Mouse (Mus musculus): ENCODE measurements around the gene Krt4. TPM values are rescaled to one million over a fixed set of nuclear protein-coding genes. Genes with fewer than 3 reads are reported as not detected.

The Krt4 gene
- polyA plus RNA-seq, 1 experiment from 2014 or later = 557 TPM

DNA sequence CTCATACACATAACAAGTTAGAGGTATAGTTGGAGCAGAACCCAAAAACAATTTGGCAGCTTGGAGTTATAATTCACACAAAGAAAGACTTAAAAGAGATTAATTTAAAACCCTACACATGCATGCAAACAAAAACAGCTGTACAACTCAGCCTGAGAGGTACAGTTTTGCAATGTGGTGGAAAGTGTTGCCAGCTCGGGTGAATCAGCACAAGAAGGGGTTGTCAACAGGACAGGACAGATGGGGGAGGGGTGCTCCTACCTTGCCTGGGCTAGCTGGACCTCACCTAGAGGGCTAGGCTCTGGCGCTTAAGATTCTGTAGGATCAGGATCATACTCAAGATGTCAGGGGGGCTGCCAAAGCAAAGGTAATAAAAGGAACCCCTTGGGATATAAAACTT is 46.5 kb downstream of the Krt4 start:
- 49% methylated on average over 2 of the region's 2 CpGs for WGBS

GRCm38 (mm10) chr15:101874383-101874782 is 50.2 kb downstream of the Krt4 start:
- no peak for ATAC-seq (ENCODE audit: insufficient number of reproducible peaks, low FRiP score, low TSS enrichment, low read depth)
- WGBS = 83% methylated on average over 1 of the region's 1 CpGs
- Histone ChIP-seq H3K4me3 (no peak overlapping the region), H3K36me3 (no peaks in the 10 kb centered on the region), H3K27ac (no peak overlapping the region), H3K9me3 (no peaks in the 10 kb centered on the region), H3K27me3 (0 out of 2 replicates have a peak, but pooled peaks cover 5% of the 10 kb centered on the region), H3K4me2 (no peak overlapping the region), H3K4me1 (no peaks in the 10 kb centered on the region), H3K9ac (no peak overlapping the region)

More for the DNA sequence above, 46.5 kb downstream of the Krt4 start:
- Histone ChIP-seq H3K4me2 (no peak overlapping the region), H3K27ac (no peak overlapping the region), H3K9ac (no peak overlapping the region), H3K4me1 (no peaks in the 10 kb centered on the region), H3K27me3 (no peaks in the 10 kb centered on the region), H3K36me3 (no peaks in the 10 kb centered on the region), H3K4me3 (no peak overlapping the region), H3K9me3 (no peaks in the 10 kb centered on the region)
- no peak for ATAC-seq (ENCODE audit: insufficient number of reproducible peaks, low FRiP score, low TSS enrichment, low read depth)

DNA sequence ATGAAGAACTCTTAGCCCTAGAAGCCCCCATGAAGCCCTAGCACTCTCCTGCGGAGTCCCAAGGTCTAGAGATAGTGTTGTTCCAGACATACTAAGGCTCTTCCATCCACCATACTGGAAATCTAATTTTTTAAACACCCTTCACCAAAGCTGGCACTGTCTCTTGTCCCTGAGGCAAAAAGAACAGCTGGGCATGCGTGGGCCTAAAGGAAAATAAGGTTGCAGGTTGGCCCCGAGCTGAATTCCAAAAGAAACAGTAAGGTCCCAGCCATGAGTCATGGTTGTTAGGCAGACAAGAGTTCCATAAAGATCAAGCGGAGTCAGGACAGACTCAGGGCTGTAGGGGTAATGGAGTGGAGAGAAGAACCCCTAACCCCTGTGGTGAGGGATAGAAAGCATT is 51.3 kb downstream of the Krt4 start:
- 67% methylated on average over 4 of the region's 4 CpGs for WGBS
- no peak overlapping the region for H3K4me3 ChIP-seq
- H3K4me1 ChIP-seq = no peaks in the 10 kb centered on the region
- no peak overlapping the region for H3K27ac ChIP-seq
- no peaks in the 10 kb centered on the region for H3K9me3 ChIP-seq
- no peak overlapping the region for H3K9ac ChIP-seq
- peaks cover 8% of the 10 kb centered on the region; the same call in 1 of the 2 replicates for H3K27me3 ChIP-seq
- no peak overlapping the region for H3K4me2 ChIP-seq
- no peak for ATAC-seq (ENCODE audit: insufficient number of reproducible peaks, low FRiP score, low TSS enrichment, low read depth)
- H3K36me3 ChIP-seq = no peaks in the 10 kb centered on the region

- H3K36me3 ChIP-seq = no peaks in the 10 kb centered on the region
- no peaks in the 10 kb centered on the region for H3K4me1 ChIP-seq
- no peak within 1 kb of the TSS for H3K9ac ChIP-seq
- peaks cover 8% of the 10 kb centered on the region; the same call in 1 of the 2 replicates for H3K27me3 ChIP-seq
- 27% methylated on average over 6 of the region's 6 CpGs for WGBS
- H3K27ac ChIP-seq = no peak within 1 kb of the TSS
- no peak within 1 kb of the TSS for H3K4me2 ChIP-seq
- no peak within 1 kb of the TSS for H3K4me3 ChIP-seq
- no peak for ATAC-seq (ENCODE audit: insufficient number of reproducible peaks, low FRiP score, low TSS enrichment, low read depth)
- no peaks in the 10 kb centered on the region for H3K9me3 ChIP-seq
Measured at GRCm38 (mm10) chr15:101869431-101869830, 55.1 kb downstream of the Krt4 start, which contains the start of gene Krt77. TSS of gene Krt77 (minus strand) at chr15:101869705.

Small RNAs within 50 kb of the gene (microRNA-seq; reads per million reads assigned to microRNA genes)
- gene Gm44356 = not detected

Other genes starting within 250 kb of the Krt4 start
- 5.0 and 8.8 TPM in 2 replicates for gene Krt6b, start 244.4 kb downstream of the Krt4 start, polyA plus RNA-seq (2015; fragmentation: Nextera tagmentation; extraction: Ambion mirVana)
- 290 and 312 TPM in 2 replicates for gene Krt6a, start 230.4 kb downstream of the Krt4 start, polyA plus RNA-seq (2015; fragmentation: Nextera tagmentation; extraction: Ambion mirVana)
- 841 and 914 TPM in 2 replicates for gene Krt5, start 211.8 kb downstream of the Krt4 start, polyA plus RNA-seq (2015; fragmentation: Nextera tagmentation; extraction: Ambion mirVana)
- not detected in 2 replicates for gene Krt71, start 181.6 kb downstream of the Krt4 start, polyA plus RNA-seq (2015; fragmentation: Nextera tagmentation; extraction: Ambion mirVana)
- 0.27 and 0.63 TPM in 2 replicates for gene Krt72, start 138.3 kb downstream of the Krt4 start, polyA plus RNA-seq (2015; fragmentation: Nextera tagmentation; extraction: Ambion mirVana)
- gene Krt73, start 122.4 kb downstream of the Krt4 start, polyA plus RNA-seq (2015; fragmentation: Nextera tagmentation; extraction: Ambion mirVana) = 0.09 TPM in 1 of 2 replicates, not detected in the other
- gene Krt2, start 106.6 kb downstream of the Krt4 start, polyA plus RNA-seq (2015; fragmentation: Nextera tagmentation; extraction: Ambion mirVana) = 0.87 and 1.2 TPM in 2 replicates
- gene Krt1, start 73.9 kb downstream of the Krt4 start, polyA plus RNA-seq (2015; fragmentation: Nextera tagmentation; extraction: Ambion mirVana) = 1,050 and 1,170 TPM in 2 replicates
- gene Krt77, start 55.0 kb downstream of the Krt4 start, polyA plus RNA-seq (2015; fragmentation: Nextera tagmentation; extraction: Ambion mirVana) = 151 and 157 TPM in 2 replicates
- 0.14 TPM in 1 of 2 replicates, not detected in the other for gene Krt76, start 31.8 kb downstream of the Krt4 start, polyA plus RNA-seq (2015; fragmentation: Nextera tagmentation; extraction: Ambion mirVana)
- gene Krt79, start 15.6 kb upstream of the Krt4 start, polyA plus RNA-seq (2015; fragmentation: Nextera tagmentation; extraction: Ambion mirVana) = 1.2 and 1.3 TPM in 2 replicates
- 13.3 and 15.6 TPM in 2 replicates for gene Krt78, start 29.6 kb upstream of the Krt4 start, polyA plus RNA-seq (2015; fragmentation: Nextera tagmentation; extraction: Ambion mirVana)
- 70.8 and 75.5 TPM in 2 replicates for gene Krt8, start 79.7 kb upstream of the Krt4 start, polyA plus RNA-seq (2015; fragmentation: Nextera tagmentation; extraction: Ambion mirVana)
- 39.0 and 44.4 TPM in 2 replicates for gene Krt18, start 103.4 kb upstream of the Krt4 start, polyA plus RNA-seq (2015; fragmentation: Nextera tagmentation; extraction: Ambion mirVana)
- gene Eif4b, start 149.0 kb upstream of the Krt4 start, polyA plus RNA-seq (2015; fragmentation: Nextera tagmentation; extraction: Ambion mirVana) = 103 and 111 TPM in 2 replicates
- 47.5 and 48.6 TPM in 2 replicates for gene Tns2, start 175.7 kb upstream of the Krt4 start, polyA plus RNA-seq (2015; fragmentation: Nextera tagmentation; extraction: Ambion mirVana)
- 33.4 and 35.4 TPM in 2 replicates for gene Spryd3, start 211.5 kb upstream of the Krt4 start, polyA plus RNA-seq (2015; fragmentation: Nextera tagmentation; extraction: Ambion mirVana)
- gene Igfbp6, start 219.6 kb upstream of the Krt4 start, polyA plus RNA-seq (2015; fragmentation: Nextera tagmentation; extraction: Ambion mirVana) = 17.5 and 24.6 TPM in 2 replicates
- gene Soat2, start 225.8 kb upstream of the Krt4 start, polyA plus RNA-seq (2015; fragmentation: Nextera tagmentation; extraction: Ambion mirVana) = 0.61 and 0.81 TPM in 2 replicates